In genomic region chr8:47994618-47995274, GRCm38 (mm10) we compare ENCODE assay signal across 9 mouse cellular contexts. TPM values are rescaled to one million over a fixed set of nuclear protein-coding genes. Genes with fewer than 3 reads are reported as not detected.
DNase-seq lines count a peak whose midpoint lies in the region; ATAC-seq and TF ChIP-seq lines count a peak whose summit lies in the region.
"Had no signal": no experiment of that assay in that cellular context is flagged by ENCODE, and none has a peak within 500 bp of the region (broad histone marks: within the 10 kb centered on the region; RNA-seq: fewer than 3 reads in every experiment).

No protein-coding gene starts in this region.

- H3K4me2 ChIP-seq in embryonic facial prominence, embryonic 13.5 days: peak overlapping the region; percentile 50
- H3K4me2 ChIP-seq: midbrain, embryonic 12.5 days had no signal

- H3K4me3 ChIP-seq in embryonic facial prominence, embryonic 13.5 days: peak overlapping the region; percentile 22; the same call in 1 of the 2 replicates
- peak overlapping the region; percentile 6; the same call in 1 of the 2 replicates for H3K4me3 ChIP-seq in kidney, adult 2 months (ENCODE audit: insufficient read depth, low read depth, low read length)
- no peak overlapping the region for H3K4me3 ChIP-seq in midbrain, embryonic 10.5 days
- H3K4me3 ChIP-seq: midbrain, embryonic 12.5 days had no signal

- WGBS in embryonic facial prominence, embryonic 13.5 days: 42% methylated on average over 25 of the region's 25 CpGs
- 29% methylated on average over 25 of the region's 25 CpGs for WGBS in kidney, adult 2 months
- WGBS in midbrain, embryonic 10.5 days: 73% methylated on average over 25 of the region's 25 CpGs

- no peak for TF ChIP-seq CTCF in kidney, adult 2 months (conservative IDR thresholded peaks at IDR 0.05; ENCODE audit: insufficient read depth, insufficient read length, low read depth, low read length)

- ATAC-seq in embryonic facial prominence, embryonic 13.5 days (ENCODE audit: insufficient number of reproducible peaks, insufficient read depth, low FRiP score, low TSS enrichment, low read depth): no peak

- no peak overlapping the region for H3K9ac ChIP-seq in embryonic facial prominence, embryonic 13.5 days
- H3K9ac ChIP-seq: midbrain, embryonic 12.5 days had no signal

- no peaks in the 10 kb centered on the region for H3K27me3 ChIP-seq in embryonic facial prominence, embryonic 13.5 days
- no peaks in the 10 kb centered on the region for H3K27me3 ChIP-seq in kidney, adult 2 months (replicated peaks; ENCODE audit: control insufficient read depth, insufficient read depth, low read length)
- 0 out of 2 replicates have a peak, but pooled peaks cover 10% of the 10 kb centered on the region for H3K27me3 ChIP-seq in midbrain, embryonic 10.5 days (ENCODE audit: low read depth, poor library complexity, severe bottlenecking)

- peak; percentile 43 for DNase-seq in MN1 (ENCODE audit: low spot score)
- DNase-seq in kidney, adult 2 months: peak; percentile 67
- peak; percentile 26 for DNase-seq in lung, postnatal 14 days
- DNase-seq in midbrain, embryonic 10.5 days (ENCODE audit: low spot score): no peak
- DNase-seq in spleen, postnatal 14 days (ENCODE audit: low spot score in 2 of 2): no peak
- no peak for DNase-seq in embryo, embryonic 10.5 days (ENCODE audit: low spot score)
- DNase-seq: thymus, postnatal 14 days had no signal

- 0 out of 2 replicates have a peak overlapping the region, but pooled peaks have one; percentile 17 for H3K27ac ChIP-seq in embryonic facial prominence, embryonic 13.5 days
- H3K27ac ChIP-seq in kidney, adult 2 months (ENCODE audit: insufficient read depth, low read depth, low read length): peak overlapping the region; percentile 79
- no peak overlapping the region for H3K27ac ChIP-seq in midbrain, embryonic 10.5 days (replicated peaks)
- H3K27ac ChIP-seq: midbrain, embryonic 12.5 days had no signal

- peaks cover 21% of the 10 kb centered on the region for H3K4me1 ChIP-seq in embryonic facial prominence, embryonic 13.5 days
- H3K4me1 ChIP-seq in kidney, adult 2 months (ENCODE audit: control insufficient read depth, insufficient read depth, low read length): peaks cover 19% of the 10 kb centered on the region; the same call in 1 of the 2 replicates
- H3K4me1 ChIP-seq in midbrain, embryonic 10.5 days: peaks cover 18% of the 10 kb centered on the region

- TF ChIP-seq POLR2A in kidney, adult 2 months (IDR thresholded peaks at IDR 0.05; ENCODE audit: low read depth, low read length): no peak

- H3K36me3 ChIP-seq in embryonic facial prominence, embryonic 13.5 days: no peaks in the 10 kb centered on the region
- H3K36me3 ChIP-seq in kidney, adult 2 months (ENCODE audit: control insufficient read depth, insufficient read depth, low read length): no peaks in the 10 kb centered on the region
- H3K36me3 ChIP-seq in midbrain, embryonic 10.5 days: no peaks in the 10 kb centered on the region
- H3K36me3 ChIP-seq: midbrain, embryonic 12.5 days had no signal

- H3K9me3 ChIP-seq in embryonic facial prominence, embryonic 13.5 days: no peaks in the 10 kb centered on the region
- no peaks in the 10 kb centered on the region for H3K9me3 ChIP-seq in midbrain, embryonic 10.5 days (replicated peaks)
- H3K9me3 ChIP-seq: midbrain, embryonic 12.5 days had no signal

RNA-seq across cellular contexts. Expression of gene Wwc2, which starts 4.0 kb away (rescaled TPM):
- polyA plus RNA-seq in embryonic facial prominence, embryonic 13.5 days (2015; fragmentation: Nextera tagmentation; extraction: Ambion mirVana): 12.5 and 12.9 TPM in 2 replicates
- polyA plus RNA-seq in kidney, adult 2 months (2012; rRNA removed): 20.4 and 22.1 TPM in 2 replicates
- 7.1 and 7.6 TPM in 2 replicates for polyA plus RNA-seq in midbrain, embryonic 10.5 days (2016; fragmentation: Nextera tagmentation; extraction: Ambion mirVana)

Comparison
In these comparisons a context has a peak if more than half of its experiments do, and no peak if none do; other contexts are left out.
1. DNase-seq: peak in MN1 (single experiment), kidney, adult 2 months (single experiment) and lung, postnatal 14 days (single experiment); none in midbrain, embryonic 10.5 days (single experiment), spleen, postnatal 14 days (0 of 2) and embryo, embryonic 10.5 days (single experiment).